ENCODE assay signal across 8 mouse cellular contexts in genomic region chr14:27622176-27622922, GRCm38 (mm10). TPM values are rescaled to one million over a fixed set of nuclear protein-coding genes. Genes with fewer than 3 reads are reported as not detected.
A peak's percentile ranks its signal among the peaks of the same experiment; 100 is the strongest.
DNase-seq lines count a peak whose midpoint lies in the region; ATAC-seq and TF ChIP-seq lines count a peak whose summit lies in the region.

TSS of gene Erc2 (plus strand) at chr14:27622428.

- peak within 1 kb of the TSS; percentile 81 for H3K4me2 ChIP-seq in hindbrain, postnatal 0 days (ENCODE audit: low read depth, low read length)

- no peaks in the 10 kb centered on the region for H3K36me3 ChIP-seq in hindbrain, postnatal 0 days (ENCODE audit: insufficient read depth, low read length)

- DNase-seq in adrenal gland, adult 2 months = peak; percentile 89
- peak; percentile 73 to 84 for DNase-seq in cerebellum, postnatal 4 days (ENCODE audit: low spot score in 2 of 2)
- DNase-seq in gastrocnemius, adult 2 months = peak; percentile 53
- DNase-seq in hindbrain, postnatal 0 days (ENCODE audit: low spot score) = peak; percentile 93
- DNase-seq in left cerebral cortex, adult 9 months (ENCODE audit: low spot score in 2 of 2) = peak; percentile 54 to 75
- peak; percentile 72 to 82 for DNase-seq in lung, postnatal 4 days
- DNase-seq in right cerebral cortex, postnatal 36 days (ENCODE audit: low spot score in 2 of 2) = peak; percentile 78 to 85

- 4% methylated on average over 70 of the region's 78 CpGs for WGBS in hindbrain, postnatal 0 days

- H3K4me3 ChIP-seq in gastrocnemius, adult 2 months = peak within 1 kb of the TSS; percentile 71
- H3K4me3 ChIP-seq in hindbrain, postnatal 0 days (ENCODE audit: low read length) = peak within 1 kb of the TSS; percentile 89

- H3K9me3 ChIP-seq in hindbrain, postnatal 0 days (ENCODE audit: low read length) = no peaks in the 10 kb centered on the region

- intact Hi-C loops in gastrocnemius, adult 2 months (cut with DNase I) = no loop called here

- ATAC-seq in hindbrain, postnatal 0 days = peak; percentile 95
- no peak for ATAC-seq in CD4-positive, CD25-positive, alpha-beta regulatory T cell, adult 4 months

- TF ChIP-seq CTCF in gastrocnemius, adult 2 months (IDR thresholded peaks at IDR 0.05) = peak; percentile 62
- TF ChIP-seq CTCF in hindbrain, postnatal 0 days (IDR thresholded peaks at IDR 0.05; ENCODE audit: low read depth) = peak; percentile 73

- H3K4me1 ChIP-seq in hindbrain, postnatal 0 days (ENCODE audit: insufficient read depth, low read length) = 0 out of 2 replicates have a peak, but pooled peaks cover 13% of the 10 kb centered on the region

- H3K27ac ChIP-seq in gastrocnemius, adult 2 months = no peak within 1 kb of the TSS
- H3K27ac ChIP-seq in hindbrain, postnatal 0 days = peak within 1 kb of the TSS; percentile 87

- no peaks in the 10 kb centered on the region for H3K27me3 ChIP-seq in hindbrain, postnatal 0 days (ENCODE audit: insufficient read depth, low read length)

- H3K9ac ChIP-seq in hindbrain, postnatal 0 days (replicated peaks; ENCODE audit: low read length) = peak within 1 kb of the TSS; percentile 91

RNA-seq across cellular contexts. Expression of gene Erc2, which starts in this region (rescaled TPM):
- total RNA-seq in adrenal gland, adult 2 months (2021) = 1 to 10 TPM; 7.1 to 9.6 TPM
- 0.29 and 1.7 TPM in 2 replicates for polyA plus RNA-seq in adrenal gland, adult 2 months (2012; rRNA removed)
- under 1 TPM; 0.36 to 0.41 TPM for total RNA-seq in gastrocnemius, adult 2 months (2021)
- total RNA-seq in hindbrain, postnatal 0 days (2014; rRNA removed) = 59.1 and 71.0 TPM in 2 replicates
- polyA plus RNA-seq in hindbrain, postnatal 0 days (2015; fragmentation: Nextera tagmentation; extraction: Ambion mirVana) = 97.5 and 104 TPM in 2 replicates
- under 1 TPM in 1 of 2 experiments, not detected in 1; 0.38 TPM for polyA plus RNA-seq in CD4-positive, CD25-positive, alpha-beta regulatory T cell, adult 4 months (2017; shearing (Covaris generic))

Comparison
In these comparisons a context has a peak if more than half of its experiments do, and no peak if none do; other contexts are left out.
1. RNA of gene Erc2 (total RNA-seq): 59.1 to 71.0 TPM in hindbrain, postnatal 0 days and 7.1 to 9.6 TPM in adrenal gland, adult 2 months; 0.36 to 0.41 TPM in gastrocnemius, adult 2 months; every median in the first group is over 4 times any median in the second.
2. RNA of gene Erc2 (polyA plus RNA-seq): 97.5 to 104 TPM in hindbrain, postnatal 0 days; 0.29 to 1.7 TPM in adrenal gland, adult 2 months and 0.38 TPM in CD4-positive, CD25-positive, alpha-beta regulatory T cell, adult 4 months; every median in the first group is over 10 times any median in the second.
3. Peak in DNase-seq and H3K4me3 ChIP-seq in gastrocnemius, adult 2 months; RNA of the gene not detected or under 1 TPM.
4. Peak in every context shown above with its lines, with median percentiles within 50 percentile points of each other: DNase-seq.